Mouse (Mus musculus) ES-E14 (cell line): Measurements from ENCODE around the gene Gpnmb.

ENCODE experiments used
- HCFC1 ChIP-seq: IDR thresholded peaks from 2 replicates; pipeline ENCODE4 v1.6.1; 2012; ENCODE audit warnings: low read length, inconsistent platforms, borderline replicate concordance; ENCODE audit not compliant: insufficient read depth
- ZC3H11A ChIP-seq: IDR thresholded peaks from 2 replicates; pipeline ENCODE4 v1.6.1; 2012; ENCODE audit warnings: low read depth, mild to moderate bottlenecking, inconsistent platforms, low read length, borderline replicate concordance
- ZNF384 ChIP-seq: IDR thresholded peaks from 2 replicates; pipeline ENCODE4 v1.6.1; 2012; ENCODE audit warnings: low read depth, low read length, inconsistent platforms

DNA sequence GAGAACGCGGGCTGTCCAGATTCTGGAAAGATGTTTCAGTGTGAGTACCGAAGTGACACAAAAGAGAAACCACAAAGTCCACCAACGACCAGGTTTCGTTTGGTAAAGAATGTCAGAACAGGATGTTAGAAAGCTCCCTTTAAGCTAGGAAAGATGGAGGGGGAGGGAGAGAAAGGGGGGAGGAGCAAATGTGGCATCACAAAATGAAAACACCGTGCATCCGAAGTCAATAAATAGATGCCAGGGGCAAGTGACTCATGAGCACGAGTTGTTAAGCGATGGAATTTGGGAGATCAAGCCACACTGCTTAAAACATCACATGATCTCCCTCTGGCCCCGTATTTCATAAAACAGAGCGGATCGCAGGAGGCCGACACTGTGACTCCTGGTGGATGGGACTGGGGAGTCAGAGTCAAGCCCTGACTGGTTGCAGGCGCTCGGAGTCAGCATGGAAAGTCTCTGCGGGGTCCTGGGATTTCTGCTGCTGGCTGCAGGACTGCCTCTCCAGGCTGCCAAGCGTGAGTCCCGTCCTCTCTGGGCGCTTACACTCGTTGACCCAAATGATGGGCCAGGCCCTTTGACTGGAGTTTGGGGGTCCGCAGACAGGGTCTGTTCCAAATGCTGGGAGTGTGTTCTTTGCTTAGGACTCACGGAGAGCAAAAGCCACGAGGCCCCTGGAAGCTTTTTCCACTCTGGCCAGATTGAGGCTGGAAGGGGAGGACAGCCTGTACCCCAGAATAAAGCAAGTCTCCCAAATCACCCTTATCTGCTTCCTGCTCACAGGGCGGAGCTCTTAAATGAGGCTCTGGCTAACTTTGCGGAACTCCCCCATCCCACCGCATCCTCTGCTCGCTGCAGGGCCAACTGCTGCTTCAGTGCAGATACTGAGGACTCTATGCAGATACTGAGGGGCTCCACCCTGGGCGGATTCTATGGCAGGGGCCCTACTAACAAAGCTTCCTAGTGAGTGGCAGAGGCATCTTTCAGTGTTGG lies at the start of gene Gpnmb:
- no peak for TF ChIP-seq HCFC1
- TF ChIP-seq ZNF384 = no peak
- no peak for TF ChIP-seq ZC3H11A
